Mouse (Mus musculus) CH12.LX (cell line): ENCODE results near the gene Arl4c. TPM values are rescaled to one million over a fixed set of nuclear protein-coding genes. Genes with fewer than 3 reads are reported as not detected.

Experiments used
- DNase-seq: peaks from one replicate; pipeline ENCODE4 v3.0.0-alpha.2; 2013; ENCODE audit errors: extremely low read depth
- H3K27ac ChIP-seq: 2 replicates; pipeline ENCODE4 v1.5.1; 2012; ENCODE audit warnings: low read depth, mild to moderate bottlenecking, control low read depth, moderate library complexity; ENCODE audit not compliant: insufficient read depth
- H3K27me3 ChIP-seq: replicated peaks from 2 replicates; pipeline ENCODE3; 2012; ENCODE audit warnings: inconsistent platforms
- H3K36me3 ChIP-seq, 2 experiments: replicated peaks in 1 of 2; 2 replicates each; pipeline versions ENCODE3 to v1.6.1; 2012; ENCODE audit warnings: inconsistent platforms in 1 of 2, low read length in 1 of 2, mild to moderate bottlenecking in 1 of 2, mixed read lengths in 1 of 2, moderate library complexity in 1 of 2; ENCODE audit not compliant: control insufficient read depth in 1 of 2, insufficient read depth in 1 of 2
- H3K4me1 ChIP-seq, 2 experiments: 2 replicates each; pipeline ENCODE4 v1.6.1; 2012; ENCODE audit warnings: inconsistent platforms in 1 of 2, moderate library complexity in 1 of 2; ENCODE audit not compliant: insufficient read depth in 2 of 2, control insufficient read depth in 1 of 2
- H3K4me2 ChIP-seq: 2 replicates; pipeline ENCODE4 v1.6.1; 2012; ENCODE audit warnings: low read depth, mild to moderate bottlenecking, control low read depth; ENCODE audit not compliant: poor library complexity, insufficient read depth, severe bottlenecking
- H3K4me3 ChIP-seq, 3 experiments: fragments of 150-350 bp in 1 of 3; sonication (generic) in 1 of 3; replicated peaks in 1 of 3; 2 replicates each; pipeline versions ENCODE3 to v1.5.1; 2011 to 2012; ENCODE audit warnings: low read depth in 2 of 3, low read length in 2 of 3, mild to moderate bottlenecking in 2 of 3, moderate library complexity in 2 of 3, control low read depth in 1 of 3, improper control_type of control experiment in 1 of 3, inconsistent platforms in 1 of 3, mixed read lengths in 1 of 3; ENCODE audit not compliant: poor library complexity in 1 of 3
- H3K79me2 ChIP-seq: replicated peaks from 2 replicates; pipeline ENCODE4 v1.6.1; 2012; ENCODE audit warnings: mild to moderate bottlenecking, moderate library complexity; ENCODE audit not compliant: control insufficient read depth, poor library complexity, insufficient read depth, severe bottlenecking; ENCODE audit errors: extremely low read depth
- H3K9ac ChIP-seq: 2 replicates; pipeline ENCODE4 v1.6.1; 2012; ENCODE audit warnings: low read depth, mild to moderate bottlenecking, control low read depth, moderate library complexity; ENCODE audit not compliant: insufficient read depth
- H3K9me3 ChIP-seq: replicated peaks from 2 replicates; pipeline ENCODE3; 2012; ENCODE audit warnings: low read length, inconsistent platforms, mixed read lengths
- BHLHE40 ChIP-seq: IDR thresholded peaks from 2 replicates; pipeline ENCODE4 v1.6.1; 2011; ENCODE audit warnings: mild to moderate bottlenecking, low read depth, low read length, improper control_type of control experiment
- CHD1 ChIP-seq: IDR thresholded peaks from 2 replicates; pipeline ENCODE4 v1.6.1; 2012; ENCODE audit warnings: low read depth, low read length, improper control_type of control experiment, inconsistent platforms
- CHD2 ChIP-seq: IDR thresholded peaks from 2 replicates; pipeline ENCODE4 v1.6.1; 2011; ENCODE audit warnings: low read length, improper control_type of control experiment
- CTCF ChIP-seq, 2 experiments: IDR thresholded peaks in 1 of 2; conservative IDR thresholded peaks in 1 of 2; 2 replicates each; pipeline ENCODE4 v1.5.1; 2011 to 2012; ENCODE audit warnings: low read depth in 2 of 2, low read length in 2 of 2, improper control_type of control experiment in 1 of 2, inconsistent platforms in 1 of 2, mild to moderate bottlenecking in 1 of 2, moderate library complexity in 1 of 2
- E2F4 ChIP-seq: IDR thresholded peaks from 2 replicates; pipeline ENCODE4 v1.6.1; 2011; ENCODE audit warnings: low read depth, low read length, improper control_type of control experiment; ENCODE audit not compliant: insufficient replicate concordance
- ELF1 ChIP-seq: IDR thresholded peaks from 2 replicates; pipeline ENCODE4 v1.6.1; 2014; ENCODE audit warnings: low read depth, mild to moderate bottlenecking, inconsistent platforms, low read length, improper control_type of control experiment
- HCFC1 ChIP-seq: IDR thresholded peaks from 2 replicates; pipeline ENCODE4 v1.6.1; 2012; ENCODE audit warnings: low read depth, mild to moderate bottlenecking, inconsistent platforms, low read length, improper control_type of control experiment
- JUND ChIP-seq: conservative IDR thresholded peaks from 2 replicates; pipeline ENCODE4 v1.6.1; 2011; ENCODE audit warnings: low read depth, low read length, improper control_type of control experiment
- MAX ChIP-seq: IDR thresholded peaks from 2 replicates; pipeline ENCODE4 v1.6.1; 2011; ENCODE audit warnings: low read length, improper control_type of control experiment
- MEF2A ChIP-seq: IDR thresholded peaks from 2 replicates; pipeline ENCODE4 v1.6.1; 2014; ENCODE audit warnings: low read depth, mild to moderate bottlenecking, inconsistent platforms, low read length, improper control_type of control experiment, borderline replicate concordance
- MXI1 ChIP-seq: IDR thresholded peaks from 2 replicates; pipeline ENCODE4 v1.6.1; 2011; ENCODE audit warnings: mild to moderate bottlenecking, low read depth, low read length, improper control_type of control experiment
- MYC ChIP-seq: IDR thresholded peaks from 2 replicates; pipeline ENCODE4 v1.6.1; 2011; ENCODE audit warnings: low read depth, mild to moderate bottlenecking, improper control_type of control experiment, low read length
- NELFE ChIP-seq: IDR thresholded peaks from 2 replicates; pipeline ENCODE4 v1.6.1; 2011; ENCODE audit warnings: low read depth, low read length, improper control_type of control experiment
- PAX5 ChIP-seq: IDR thresholded peaks from 2 replicates; pipeline ENCODE4 v1.6.1; 2012; ENCODE audit warnings: low read length, inconsistent platforms, mixed read lengths
- POLR2AphosphoS2 ChIP-seq: IDR thresholded peaks from 2 replicates; pipeline ENCODE4 v1.6.1; 2011; ENCODE audit warnings: low read depth, low read length, improper control_type of control experiment
- RAD21 ChIP-seq: IDR thresholded peaks from 2 replicates; pipeline ENCODE4 v1.6.1; 2011; ENCODE audit warnings: low read depth, mild to moderate bottlenecking, low read length, improper control_type of control experiment, moderate library complexity
- RCOR1 ChIP-seq: conservative IDR thresholded peaks from 2 replicates; pipeline ENCODE4 v1.6.1; 2012; ENCODE audit warnings: low read depth, mild to moderate bottlenecking, inconsistent platforms, low read length, improper control_type of control experiment
- TBP ChIP-seq: conservative IDR thresholded peaks from 2 replicates; pipeline ENCODE4 v1.6.1; 2011; ENCODE audit warnings: low read depth, low read length, improper control_type of control experiment
- UBTF ChIP-seq: IDR thresholded peaks from 2 replicates; pipeline ENCODE4 v1.6.1; 2012; ENCODE audit warnings: low read depth, mild to moderate bottlenecking, inconsistent platforms, low read length, improper control_type of control experiment, moderate library complexity
- USF1 ChIP-seq: IDR thresholded peaks from 2 replicates; pipeline ENCODE4 v1.6.1; 2014; ENCODE audit warnings: low read depth, mild to moderate bottlenecking, inconsistent platforms, low read length, improper control_type of control experiment
- USF2 ChIP-seq: conservative IDR thresholded peaks from 2 replicates; pipeline ENCODE4 v1.6.1; 2011; ENCODE audit warnings: low read depth, low read length, improper control_type of control experiment
- ZC3H11A ChIP-seq: IDR thresholded peaks from 2 replicates; pipeline ENCODE4 v1.6.1; 2012; ENCODE audit warnings: low read depth, mild to moderate bottlenecking, inconsistent platforms, low read length, improper control_type of control experiment
- ZKSCAN1 ChIP-seq: IDR thresholded peaks from 2 replicates; pipeline ENCODE4 v1.6.1; 2012; ENCODE audit warnings: low read depth, inconsistent platforms, low read length, improper control_type of control experiment, borderline replicate concordance
- ZMIZ1 ChIP-seq: IDR thresholded peaks from 2 replicates; pipeline ENCODE4 v1.6.1; 2012; ENCODE audit warnings: low read depth, mild to moderate bottlenecking, inconsistent platforms, low read length, improper control_type of control experiment
- dilution Hi-C: fragments of 300-500 bp; cut with MboI; formaldehyde crosslinking; loops from 2 replicates; pipeline ENCODE4 v1.14.3; 2020; ENCODE audit warnings: low sequenced_read_pairs; ENCODE audit not compliant: extremely low pct_unique_long_range_greater_than_20kb, extremely low pct_ligation_motif_present
- in situ Hi-C: fragments of 300-500 bp; cut with MboI; formaldehyde crosslinking; loops from 3 replicates; pipeline ENCODE4 v1.14.3; 2019; ENCODE audit warnings: low sequenced_read_pairs, low pct_ligation_motif_present, low pct_unique_long_range_greater_than_20kb, mixed read lengths
- polyA plus RNA-seq: library from polyadenylated mRNA; unstranded; fragments of >175 nt; gene quantifications from 2 replicates; pipeline ENCODE4 v1.2.1, GENCODE M21; 2012; ENCODE audit warnings: low read depth; ENCODE audit not compliant: insufficient read length
- total RNA-seq, 2 experiments: library from RNA; depleted of rRNA; stranded (reverse); fragments of 300-350 nt in 1 of 2; fragments of >200 nt in 1 of 2; gene quantifications; 2 replicates each; pipeline ENCODE4 v1.2.3; 2012 to 2014

The Arl4c gene
- total and polyA plus RNA-seq, 3 experiments = 25.8 to 33.9 (median 31.6) TPM

- no peak overlapping the region for H3K9ac ChIP-seq
- no peaks in the 10 kb centered on the region for H3K27me3 ChIP-seq
- H3K4me2 ChIP-seq = no peak overlapping the region
- in situ Hi-C loops = no loop called here
- H3K79me2 ChIP-seq = no peaks in the 10 kb centered on the region
- H3K36me3 ChIP-seq = no peaks in the 10 kb centered on the region
- H3K27ac ChIP-seq = no peak overlapping the region
- no peak for TF ChIP-seq ELF1
- TF ChIP-seq MEF2A = no peak
- no peak for TF ChIP-seq USF1
- TF ChIP-seq CHD2 = no peak
- no peak for TF ChIP-seq BHLHE40
- TF ChIP-seq MYC = no peak
- TF ChIP-seq ZC3H11A = no peak
- TF ChIP-seq ZKSCAN1 = no peak
- no peak for TF ChIP-seq JUND
- dilution Hi-C loops = no loop called here
- no peak for DNase-seq
- H3K9me3 ChIP-seq = peaks cover 50% of the 10 kb centered on the region
- peaks cover 0 to 4% of the 10 kb centered on the region in 2 experiments; a peak in 1 of 4 replicates for H3K4me1 ChIP-seq
- no peak overlapping the region for H3K4me3 ChIP-seq
Observed at GRCm38 (mm10) chr1:88681596-88681995, 20.4 kb downstream of the Arl4c start.

- H3K4me3 ChIP-seq = no peak overlapping the region
- H3K36me3 ChIP-seq = no peaks in the 10 kb centered on the region
- no peaks in the 10 kb centered on the region for H3K79me2 ChIP-seq
- TF ChIP-seq PAX5 (no peak), ELF1 (no peak), MXI1 (no peak), RAD21 (no peak), RCOR1 (no peak), POLR2AphosphoS2 (no peak), CHD1 (no peak), UBTF (no peak), ZMIZ1 (no peak), E2F4 (no peak), ZKSCAN1 (no peak), USF2 (no peak), BHLHE40 (no peak), MAX (no peak), HCFC1 (no peak), USF1 (no peak), MEF2A (no peak), NELFE (no peak), CTCF (conservative IDR thresholded peaks at IDR 0.05 in 1 of 2, IDR thresholded peaks at IDR 0.05 in 1 of 2; ENCODE audit: low read depth in 2 of 2, low read length in 2 of 2) (no peak), TBP (no peak)
- TF ChIP-seq, all 38 proteins: peak for 0
- H3K9ac ChIP-seq = no peak overlapping the region
- no peak for DNase-seq
- H3K27ac ChIP-seq = no peak overlapping the region
- in situ Hi-C loops (no loop called here), dilution Hi-C loops (no loop called here)
- H3K4me1 ChIP-seq = peaks cover 0 to 4% of the 10 kb centered on the region in 2 experiments; a peak in 1 of 4 replicates
- peaks cover 43% of the 10 kb centered on the region for H3K9me3 ChIP-seq
- H3K27me3 ChIP-seq = no peaks in the 10 kb centered on the region
- H3K4me2 ChIP-seq = no peak overlapping the region
Observed at GRCm38 (mm10) chr1:88680804-88681203, 21.2 kb downstream of the Arl4c start.
